In the genomic region with DNA sequence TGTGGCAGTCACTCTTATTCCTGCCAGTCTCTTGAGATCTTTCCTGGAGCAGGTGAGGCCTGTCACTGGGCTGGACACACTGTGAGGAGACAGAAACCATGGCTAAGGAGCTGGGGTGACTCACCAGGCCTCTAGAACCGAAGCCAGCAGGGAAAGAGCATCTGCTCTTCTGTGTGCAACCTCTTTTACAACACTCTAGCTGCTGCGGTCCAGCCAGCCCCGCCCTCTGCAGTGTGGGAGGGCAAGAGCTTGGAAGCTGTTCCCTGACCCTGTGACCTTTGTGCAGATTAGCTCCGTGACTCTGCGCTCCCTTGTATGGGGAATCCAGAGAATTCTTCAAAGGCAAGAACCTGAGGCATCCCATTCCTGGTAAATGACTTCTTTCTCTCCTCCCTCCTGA, we compare ENCODE assay signal across 10 mouse cellular contexts.
DNase-seq lines count a peak whose midpoint lies in the region; TF ChIP-seq lines count a peak whose summit lies in the region.
"Had no signal": no experiment of that assay in that cellular context is flagged by ENCODE, and none has a peak within 500 bp of the region (broad histone marks: within the 10 kb centered on the region; RNA-seq: fewer than 3 reads in every experiment).

No protein-coding gene starts in this region.

- TF ChIP-seq CTCF in kidney, adult 2 months (conservative IDR thresholded peaks at IDR 0.05; ENCODE audit: insufficient read depth, insufficient read length, low read depth, low read length): no peak

- no peak overlapping the region for H3K4me3 ChIP-seq in kidney, adult 2 months (ENCODE audit: insufficient read depth, low read depth, low read length)
- H3K4me3 ChIP-seq in ES-E14 (ENCODE audit: insufficient read depth in 1 of 2, low read depth in 1 of 2, low read length in 2 of 2, poor library complexity in 1 of 2, severe bottlenecking in 1 of 2): no peak overlapping the region
- H3K4me3 ChIP-seq: megakaryocyte, embryonic 14.5 days had no signal

- H3K4me1 ChIP-seq in kidney, adult 2 months (ENCODE audit: control insufficient read depth, insufficient read depth, low read length): peaks cover 12% of the 10 kb centered on the region; the same call in 1 of the 2 replicates
- H3K4me1 ChIP-seq in ES-E14 (ENCODE audit: control insufficient read depth in 2 of 2, insufficient read depth in 2 of 2, low read length in 2 of 2, poor library complexity in 1 of 2): no peaks in the 10 kb centered on the region; a peak in 1 of 4 replicates

- no peaks in the 10 kb centered on the region for H3K36me3 ChIP-seq in kidney, adult 2 months (ENCODE audit: control insufficient read depth, insufficient read depth, low read length)
- H3K36me3 ChIP-seq in ES-E14 (ENCODE audit: control insufficient read depth, insufficient read depth, low read length, poor library complexity, severe bottlenecking): no peaks in the 10 kb centered on the region

- TF ChIP-seq POLR2A in kidney, adult 2 months (IDR thresholded peaks at IDR 0.05; ENCODE audit: low read depth, low read length): no peak

- no peak overlapping the region for H3K9ac ChIP-seq in ES-E14 (ENCODE audit: insufficient read depth, low read depth, low read length, poor library complexity, severe bottlenecking)

- WGBS in kidney, adult 2 months: 32% methylated on average over 5 of the region's 5 CpGs

- H3K9me3 ChIP-seq in ES-E14 (ENCODE audit: control insufficient read depth, insufficient read depth, low read depth, low read length): no peaks in the 10 kb centered on the region
- H3K9me3 ChIP-seq: megakaryocyte, embryonic 14.5 days had no signal

- no peaks in the 10 kb centered on the region for H3K27me3 ChIP-seq in kidney, adult 2 months (replicated peaks; ENCODE audit: control insufficient read depth, insufficient read depth, low read length)
- H3K27me3 ChIP-seq: megakaryocyte, embryonic 14.5 days; Patski had no signal

- DNase-seq in kidney, adult 2 months: peak; percentile 66
- DNase-seq in kidney, adult 18-20 months: no peak
- peak; percentile 52 for DNase-seq in ES-E14 (ENCODE audit: low read depth, low spot score)
- DNase-seq in embryo, embryonic 11 days: peak; percentile 73
- peak; percentile 29 to 52 for DNase-seq in kidney, postnatal 25 days
- no peak for DNase-seq in spleen, postnatal 4 days (ENCODE audit: low spot score in 2 of 2)
- DNase-seq in cerebellum, adult 8-10 months: no peak
- no peak for DNase-seq in retina, embryonic 14.5 days (ENCODE audit: low spot score)

- in situ Hi-C loops in ES-E14 (cut with MboI; ENCODE audit: low sequenced_read_pairs in 2 of 2, unreplicated experiment in 2 of 2): no loop called here

- no peak overlapping the region for H3K27ac ChIP-seq in kidney, adult 2 months (ENCODE audit: insufficient read depth, low read depth, low read length)
- no peak overlapping the region for H3K27ac ChIP-seq in ES-E14 (ENCODE audit: insufficient read depth, low read depth, low read length, poor library complexity, severe bottlenecking)

TF ChIP-seq in ES-E14, 5 proteins besides CTCF, POLR2A, EP300 and RAD21:
- no peak for TF ChIP-seq ZC3H11A (IDR thresholded peaks at IDR 0.05; ENCODE audit: borderline replicate concordance, low read depth, low read length)
- TF ChIP-seq MAFK (IDR thresholded peaks at IDR 0.05; ENCODE audit: insufficient read depth, low read depth, low read length): no peak
- no peak for TF ChIP-seq HCFC1 (IDR thresholded peaks at IDR 0.05; ENCODE audit: borderline replicate concordance, insufficient read depth, low read length)
- TF ChIP-seq CHD2 (IDR thresholded peaks at IDR 0.05; ENCODE audit: low read depth, low read length): no peak
- no peak for TF ChIP-seq ZNF384 (IDR thresholded peaks at IDR 0.05; ENCODE audit: low read depth, low read length)

Comparison
In these comparisons a context has a peak if more than half of its experiments do, and no peak if none do; other contexts are left out.
1. DNase-seq: peak in kidney, adult 2 months (single experiment), ES-E14 (single experiment), embryo, embryonic 11 days (single experiment) and kidney, postnatal 25 days (2 of 2); none in kidney, adult 18-20 months (single experiment), spleen, postnatal 4 days (0 of 2), cerebellum, adult 8-10 months (single experiment) and retina, embryonic 14.5 days (single experiment).